Mouse (Mus musculus) MEL (cell line): ENCODE data around the gene Fam178b. TPM values are rescaled to one million over a fixed set of nuclear protein-coding genes. Genes with fewer than 3 reads are reported as not detected.

Experiments
- DNase-seq: peaks from one replicate; pipeline ENCODE4 v3.0.0; 2011; ENCODE audit warnings: low read depth, low spot score
- H3K27ac ChIP-seq: 2 replicates; pipeline ENCODE4 v1.5.1; 2012; ENCODE audit warnings: low read depth, mild to moderate bottlenecking, control low read depth, low read length, moderate library complexity; ENCODE audit not compliant: control insufficient read depth
- H3K27me3 ChIP-seq, 2 experiments: fragments of 150-350 bp in 1 of 2; sonication (generic) in 1 of 2; 2 replicates each; pipeline ENCODE4 v1.6.1; 2012; ENCODE audit warnings: low read length in 2 of 2, mild to moderate bottlenecking in 2 of 2, improper control_type of control experiment in 1 of 2, moderate library complexity in 1 of 2; ENCODE audit not compliant: insufficient read depth in 2 of 2, control insufficient read depth in 1 of 2
- H3K36me3 ChIP-seq, 2 experiments: 2 replicates each; pipeline ENCODE4 v1.6.1; 2012 to 2014; ENCODE audit warnings: low read length in 2 of 2, improper control_type of control experiment in 1 of 2, inconsistent platforms in 1 of 2, mild to moderate bottlenecking in 1 of 2; ENCODE audit not compliant: insufficient read depth in 2 of 2, control insufficient read depth in 1 of 2
- H3K4me1 ChIP-seq, 2 experiments: fragments of 150-350 bp in 1 of 2; sonication (generic) in 1 of 2; 2 replicates each; pipeline ENCODE4 v1.6.1; 2012; ENCODE audit warnings: low read length in 2 of 2, improper control_type of control experiment in 1 of 2, mild to moderate bottlenecking in 1 of 2; ENCODE audit not compliant: insufficient read depth in 2 of 2, control insufficient read depth in 1 of 2
- H3K4me3 ChIP-seq, 2 experiments: fragments of 150-350 bp in 1 of 2; sonication (generic) in 1 of 2; 2 replicates each; pipeline ENCODE4 v1.5.1; 2012; ENCODE audit warnings: low read depth in 2 of 2, low read length in 2 of 2, mild to moderate bottlenecking in 2 of 2, moderate library complexity in 2 of 2, control low read depth in 1 of 2, improper control_type of control experiment in 1 of 2; ENCODE audit not compliant: control insufficient read depth in 1 of 2, insufficient read depth in 1 of 2
- H3K79me2 ChIP-seq: 2 replicates; pipeline ENCODE4 v1.6.1; 2012; ENCODE audit warnings: mild to moderate bottlenecking, low read length, moderate library complexity; ENCODE audit not compliant: control insufficient read depth, poor library complexity, insufficient read depth
- H3K9ac ChIP-seq: 2 replicates; pipeline ENCODE4 v1.6.1; 2012; ENCODE audit warnings: low read depth, mild to moderate bottlenecking, control low read depth, low read length, moderate library complexity; ENCODE audit not compliant: control insufficient read depth, poor library complexity, severe bottlenecking
- H3K9me3 ChIP-seq: fragments of 150-350 bp; sonication (generic); replicated peaks from 2 replicates; pipeline ENCODE4 v1.6.1; 2012; ENCODE audit warnings: mild to moderate bottlenecking, low read length, improper control_type of control experiment, moderate library complexity; ENCODE audit not compliant: insufficient read depth
- BHLHE40 ChIP-seq: IDR thresholded peaks from 2 replicates; pipeline ENCODE4 v1.6.1; 2012; ENCODE audit warnings: low read depth, mild to moderate bottlenecking, inconsistent platforms, low read length, improper control_type of control experiment, borderline replicate concordance
- CHD1 ChIP-seq: IDR thresholded peaks from 2 replicates; pipeline ENCODE4 v1.6.1; 2012; ENCODE audit warnings: low read depth, mild to moderate bottlenecking, inconsistent platforms, low read length, improper control_type of control experiment
- CHD2 ChIP-seq: IDR thresholded peaks from 2 replicates; pipeline ENCODE4 v1.6.1; 2011; ENCODE audit warnings: low read length, improper control_type of control experiment
- E2F4 ChIP-seq: IDR thresholded peaks from 2 replicates; pipeline ENCODE4 v1.6.1; 2011; ENCODE audit warnings: low read depth, low read length, improper control_type of control experiment, borderline replicate concordance
- ELF1 ChIP-seq: IDR thresholded peaks from 2 replicates; pipeline ENCODE4 v1.6.1; 2014; ENCODE audit warnings: low read depth, mild to moderate bottlenecking, inconsistent platforms, low read length, improper control_type of control experiment, moderate library complexity
- EP300 ChIP-seq, 2 experiments: IDR thresholded peaks; 2 replicates each; pipeline ENCODE4 v1.6.1; 2011; ENCODE audit warnings: improper control_type of control experiment in 2 of 2, low read length in 2 of 2, low read depth in 1 of 2, mild to moderate bottlenecking in 1 of 2
- ETS1 ChIP-seq: IDR thresholded peaks from 2 replicates; pipeline ENCODE4 v1.6.1; 2012; ENCODE audit warnings: low read depth, mild to moderate bottlenecking, inconsistent platforms, low read length, improper control_type of control experiment, moderate library complexity
- GATA1 ChIP-seq: IDR thresholded peaks from 2 replicates; pipeline ENCODE4 v1.6.1; 2011; ENCODE audit warnings: low read depth, low read length, improper control_type of control experiment
- JUND ChIP-seq: IDR thresholded peaks from 2 replicates; pipeline ENCODE4 v1.6.1; 2011; ENCODE audit warnings: low read depth, mild to moderate bottlenecking, improper control_type of control experiment, low read length
- KAT2A ChIP-seq: conservative IDR thresholded peaks from 2 replicates; pipeline ENCODE4 v1.6.1; 2012; ENCODE audit warnings: low read depth, low read length, improper control_type of control experiment, inconsistent platforms
- MAFK ChIP-seq: IDR thresholded peaks from 2 replicates; pipeline ENCODE4 v1.6.1; 2011; ENCODE audit warnings: low read depth, mild to moderate bottlenecking, low read length, improper control_type of control experiment, borderline replicate concordance
- MAZ ChIP-seq: IDR thresholded peaks from 2 replicates; pipeline ENCODE4 v1.6.1; 2012; ENCODE audit warnings: low read depth, mild to moderate bottlenecking, inconsistent platforms, low read length, improper control_type of control experiment
- MEF2A ChIP-seq: IDR thresholded peaks from 2 replicates; pipeline ENCODE4 v1.6.1; 2014; ENCODE audit warnings: low read depth, mild to moderate bottlenecking, inconsistent platforms, low read length, improper control_type of control experiment; ENCODE audit not compliant: poor library complexity, insufficient replicate concordance, severe bottlenecking; ENCODE audit errors: extremely low read depth
- MYC ChIP-seq: IDR thresholded peaks from 2 replicates; pipeline ENCODE4 v1.6.1; 2011; ENCODE audit warnings: low read depth, mild to moderate bottlenecking, low read length, improper control_type of control experiment, moderate library complexity
- NELFE ChIP-seq: IDR thresholded peaks from 2 replicates; pipeline ENCODE4 v1.6.1; 2011; ENCODE audit warnings: low read depth, low read length, improper control_type of control experiment
- NRF1 ChIP-seq: IDR thresholded peaks from 2 replicates; pipeline ENCODE4 v1.6.1; 2014; ENCODE audit warnings: low read depth, mild to moderate bottlenecking, inconsistent platforms, low read length, improper control_type of control experiment, moderate library complexity; ENCODE audit not compliant: poor library complexity, insufficient read depth, severe bottlenecking
- POLR2A ChIP-seq, 2 experiments: IDR thresholded peaks; 2 replicates each; pipeline ENCODE4 v1.6.1; 2011 to 2012; ENCODE audit warnings: low read length in 2 of 2, mild to moderate bottlenecking in 2 of 2, control low read depth in 1 of 2, improper control_type of control experiment in 1 of 2, low read depth in 1 of 2, moderate library complexity in 1 of 2; ENCODE audit not compliant: control insufficient read depth in 1 of 2, insufficient read depth in 1 of 2, poor library complexity in 1 of 2
- POLR2AphosphoS2 ChIP-seq: IDR thresholded peaks from 2 replicates; pipeline ENCODE4 v1.6.1; 2011; ENCODE audit warnings: low read length, improper control_type of control experiment
- POLR2AphosphoS5 ChIP-seq: IDR thresholded peaks from 2 replicates; pipeline ENCODE4 v1.6.1; 2012; ENCODE audit warnings: low read depth, borderline replicate concordance, mild to moderate bottlenecking, inconsistent platforms, low read length, moderate library complexity, mixed read lengths
- RAD21 ChIP-seq: IDR thresholded peaks from 2 replicates; pipeline ENCODE4 v1.6.1; 2011; ENCODE audit warnings: mild to moderate bottlenecking, low read depth, low read length, improper control_type of control experiment
- RCOR1 ChIP-seq: IDR thresholded peaks from 2 replicates; pipeline ENCODE4 v1.6.1; 2012; ENCODE audit warnings: low read depth, mild to moderate bottlenecking, inconsistent platforms, low read length, improper control_type of control experiment
- SIN3A ChIP-seq: IDR thresholded peaks from 2 replicates; pipeline ENCODE4 v1.6.1; 2012; ENCODE audit warnings: low read length, improper control_type of control experiment, inconsistent platforms
- TBP ChIP-seq: IDR thresholded peaks from 2 replicates; pipeline ENCODE4 v1.8.0; 2011; ENCODE audit warnings: low read depth, low read length, improper control_type of control experiment
- TCF12 ChIP-seq: IDR thresholded peaks from 2 replicates; pipeline ENCODE4 v1.6.1; 2014; ENCODE audit warnings: low read depth, mild to moderate bottlenecking, inconsistent platforms, low read length, improper control_type of control experiment, moderate library complexity
- USF1 ChIP-seq: IDR thresholded peaks from 2 replicates; pipeline ENCODE4 v1.6.1; 2014; ENCODE audit warnings: low read depth, mild to moderate bottlenecking, inconsistent platforms, low read length, improper control_type of control experiment, moderate library complexity
- USF2 ChIP-seq, 2 experiments: IDR thresholded peaks; 2 replicates each; pipeline ENCODE4 v1.6.1; 2011 to 2012; ENCODE audit warnings: improper control_type of control experiment in 2 of 2, low read length in 2 of 2, borderline replicate concordance in 1 of 2, inconsistent platforms in 1 of 2, low read depth in 1 of 2, mild to moderate bottlenecking in 1 of 2; ENCODE audit not compliant: insufficient read depth in 1 of 2
- ZC3H11A ChIP-seq: IDR thresholded peaks from 2 replicates; pipeline ENCODE4 v1.6.1; 2012; ENCODE audit warnings: low read depth, mild to moderate bottlenecking, inconsistent platforms, low read length, improper control_type of control experiment
- ZKSCAN1 ChIP-seq: IDR thresholded peaks from 2 replicates; pipeline ENCODE4 v1.6.1; 2012; ENCODE audit warnings: low read depth, mild to moderate bottlenecking, inconsistent platforms, low read length, improper control_type of control experiment, moderate library complexity
- ZNF384 ChIP-seq: IDR thresholded peaks from 2 replicates; pipeline ENCODE4 v1.6.1; 2012; ENCODE audit warnings: low read depth, mild to moderate bottlenecking, inconsistent platforms, low read length, improper control_type of control experiment
- polyA plus RNA-seq, 2 experiments: library from polyadenylated mRNA; stranded (reverse) in 1 of 2; unstranded in 1 of 2; fragments of >175 nt in 1 of 2; fragments of >200 nt in 1 of 2; gene quantifications; 2 replicates each; pipeline versions ENCODE4 v1.2.1 to v1.2.4; 2012; ENCODE audit warnings: low replicate concordance in 2 of 2, low read depth in 1 of 2; ENCODE audit not compliant: insufficient read length in 2 of 2, insufficient read depth in 1 of 2, missing spikeins in 1 of 2
- total RNA-seq: library from RNA; depleted of rRNA; stranded (reverse); fragments of 300-350 nt; gene quantifications from 2 replicates; pipeline ENCODE4 v1.2.3, GENCODE M21; 2012

The Fam178b gene
- total and polyA plus RNA-seq, 3 experiments: 0.19 to 0.29 TPM; not detected in 1

DNA sequence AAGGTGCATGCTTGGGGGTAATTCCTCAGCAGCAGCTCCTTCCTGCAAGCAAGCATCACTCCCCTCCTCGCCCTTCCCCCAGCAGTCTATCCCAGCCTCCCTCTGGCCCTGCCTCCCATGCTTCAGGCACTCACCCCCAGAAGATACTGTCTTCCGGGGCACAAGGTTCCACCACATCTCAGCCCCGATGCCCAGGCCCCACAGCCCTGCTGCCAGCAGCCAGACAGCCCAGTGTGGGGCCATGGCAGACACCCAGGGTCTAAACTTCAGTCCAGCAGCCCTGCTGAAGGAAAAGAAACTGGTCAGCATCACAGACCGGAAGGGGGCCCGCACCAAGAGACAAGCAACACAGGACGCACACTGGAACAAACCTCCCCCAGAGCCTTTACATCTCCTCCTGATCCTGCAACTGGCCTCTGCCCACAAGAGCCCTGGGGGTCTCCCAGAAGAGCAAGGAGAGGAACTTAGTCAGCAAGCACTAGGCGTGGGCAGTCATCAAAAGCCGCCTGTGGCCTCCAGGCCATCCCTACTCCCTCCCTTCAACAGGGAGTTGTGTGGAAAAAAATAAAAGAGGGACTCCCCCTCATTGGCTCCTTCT is 127.1 kb downstream of the Fam178b start:
- Histone ChIP-seq H3K9me3 (no peaks in the 10 kb centered on the region), H3K9ac (peak overlapping the region; percentile 80), H3K4me1 (no peaks in the 10 kb centered on the region; a peak in 1 of 4 replicates), H3K36me3 (no peaks in the 10 kb centered on the region), H3K27me3 (peaks cover 13% of the 10 kb centered on the region in 2 experiments), H3K79me2 (no peaks in the 10 kb centered on the region; the same call in 1 of the 2 replicates), H3K4me3 (peak overlapping the region; percentile 70 to 78), H3K27ac (no peak overlapping the region)
- no peak for TF ChIP-seq ZKSCAN1
- TF ChIP-seq NELFE: no peak
- TF ChIP-seq ELF1: no peak
- no peak for TF ChIP-seq GATA1
- no peak for TF ChIP-seq CHD1
- no peak for TF ChIP-seq SIN3A
- TF ChIP-seq MAFK: no peak
- no peak for TF ChIP-seq KAT2A
- no peak for TF ChIP-seq JUND
- TF ChIP-seq POLR2AphosphoS2: no peak
- no peak for TF ChIP-seq ZC3H11A
- no peak for TF ChIP-seq CHD2
- TF ChIP-seq POLR2A (IDR thresholded peaks at IDR 0.05; ENCODE audit: control insufficient read depth in 1 of 2, insufficient read depth in 1 of 2, low read depth in 1 of 2, low read length in 2 of 2, poor library complexity in 1 of 2): no peak
- no peak for TF ChIP-seq USF2 (IDR thresholded peaks at IDR 0.05; ENCODE audit: borderline replicate concordance in 1 of 2, insufficient read depth in 1 of 2, low read depth in 1 of 2, low read length in 2 of 2)
- no peak for TF ChIP-seq E2F4
- no peak for TF ChIP-seq BHLHE40
- TF ChIP-seq NRF1: no peak
- no peak for TF ChIP-seq RAD21
- DNase-seq: peak; percentile 16

GRCm38 (mm10) chr1:36554633-36555399 is 128.2 kb downstream of the Fam178b start:
- Histone ChIP-seq H3K9me3 (no peaks in the 10 kb centered on the region), H3K27me3 (peaks cover 13% of the 10 kb centered on the region in 2 experiments), H3K4me1 (no peaks in the 10 kb centered on the region; a peak in 1 of 4 replicates), H3K9ac (no peak overlapping the region), H3K79me2 (no peaks in the 10 kb centered on the region; the same call in 1 of the 2 replicates), H3K4me3 (no peak overlapping the region), H3K36me3 (no peaks in the 10 kb centered on the region), H3K27ac (no peak overlapping the region)
- no peak for DNase-seq
- TF ChIP-seq POLR2AphosphoS2 (no peak), ZC3H11A (no peak), ZNF384 (no peak), POLR2AphosphoS5 (no peak), TCF12 (no peak), GATA1 (no peak), USF1 (no peak), ETS1 (no peak), RCOR1 (no peak), MEF2A (no peak), TBP (no peak), MYC (no peak), E2F4 (no peak), ZKSCAN1 (no peak), MAZ (no peak), BHLHE40 (no peak), EP300 (IDR thresholded peaks at IDR 0.05; ENCODE audit: low read depth in 1 of 2, low read length in 2 of 2) (no peak)
